Mouse (Mus musculus) midbrain, embryonic 16.5 days (tissue): ENCODE data around the gene Inip. TPM values are rescaled to one million over a fixed set of nuclear protein-coding genes. Genes with fewer than 3 reads are reported as not detected.
"Not testable (repeated sequence)": the region's sequence is repeated elsewhere in the genome, so short reads cannot be mapped to it uniquely, and the experiment has no call there.

Experiments used
- ATAC-seq: fragments of 200-750 bp; cut with Nextera tagmentation; 2 replicates; pipeline ENCODE4 v1.8.0; 2017; ENCODE audit warnings: moderate TSS enrichment
- H3K27ac ChIP-seq: fragments of 300-500 bp; sonication (generic); 2 replicates; pipeline ENCODE4 v1.5.1; 2014; ENCODE audit warnings: mild to moderate bottlenecking, low read length, mixed read lengths
- H3K27me3 ChIP-seq: fragments of 300-500 bp; sonication (generic); 2 replicates; pipeline ENCODE4 v1.6.1; 2014; ENCODE audit warnings: low read depth, low read length, mixed read lengths; ENCODE audit not compliant: control insufficient read depth, insufficient read depth
- H3K36me3 ChIP-seq: fragments of 300-500 bp; sonication (generic); 2 replicates; pipeline ENCODE4 v1.6.1; 2014; ENCODE audit warnings: mild to moderate bottlenecking, low read length, moderate library complexity, mixed read lengths; ENCODE audit not compliant: control insufficient read depth, insufficient read depth
- H3K4me1 ChIP-seq: fragments of 300-500 bp; sonication (generic); 2 replicates; pipeline ENCODE4 v1.6.1; 2014; ENCODE audit warnings: mild to moderate bottlenecking, low read length, mixed read lengths; ENCODE audit not compliant: control insufficient read depth, insufficient read depth
- H3K4me2 ChIP-seq: fragments of 300-500 bp; sonication (generic); 2 replicates; pipeline ENCODE4 v1.6.1; 2014; ENCODE audit warnings: mild to moderate bottlenecking, low read length, mixed read lengths
- H3K4me3 ChIP-seq: fragments of 300-500 bp; sonication (generic); 2 replicates; pipeline ENCODE4 v1.5.1; 2014; ENCODE audit warnings: low read depth, mild to moderate bottlenecking, low read length, moderate library complexity, mixed read lengths
- H3K9ac ChIP-seq: fragments of 300-500 bp; sonication (generic); 2 replicates; pipeline ENCODE4 v1.6.1; 2014; ENCODE audit warnings: low read depth, low read length, mixed read lengths
- H3K9me3 ChIP-seq: fragments of 300-500 bp; sonication (generic); replicated peaks from 2 replicates; pipeline ENCODE4 v1.6.1; 2014; ENCODE audit warnings: mild to moderate bottlenecking, low read length, mixed read lengths; ENCODE audit not compliant: control insufficient read depth, poor library complexity, severe bottlenecking
- WGBS: fragments of 180-500 bp; shearing (Covaris S2); extraction: QIAGEN DNeasy Blood & Tissue Kit; methylation state at CpG from one replicate; pipeline ENCODE4 v1.1.7; 2014; 5-methylcytosine and 5-hydroxymethylcytosine counted together
- polyA plus RNA-seq: library from polyadenylated mRNA; unstranded; fragments of >200 nt; fragmentation: Nextera tagmentation; extraction: Ambion mirVana; gene quantifications from 2 replicates; pipeline ENCODE4 v1.2.1, GENCODE M21; 2015

Gene Inip
- polyA plus RNA-seq, 1 experiment from 2014 or later, result 54.3 TPM

- peak within 1 kb of the TSS; percentile 81 for H3K9ac ChIP-seq
- H3K4me3 ChIP-seq, result peak within 1 kb of the TSS; percentile 81
- H3K4me1 ChIP-seq, result peaks cover 10% of the 10 kb centered on the region; the same call in 1 of the 2 replicates
- 3% methylated on average over 43 of the region's 45 CpGs for WGBS
- no peaks in the 10 kb centered on the region for H3K36me3 ChIP-seq
- H3K27ac ChIP-seq, result peak within 1 kb of the TSS; percentile 82
- H3K4me2 ChIP-seq, result peak within 1 kb of the TSS; percentile 77
- H3K9me3 ChIP-seq, result no peaks in the 10 kb centered on the region
- peak; percentile 94 for ATAC-seq
- no peaks in the 10 kb centered on the region for H3K27me3 ChIP-seq
Measured at GRCm38 (mm10) chr4:59805181-59805967, 4.0 kb upstream of the Inip start, which contains the start of gene Snx30. TSS of gene Snx30 (plus strand) at chr4:59805840.

DNA sequence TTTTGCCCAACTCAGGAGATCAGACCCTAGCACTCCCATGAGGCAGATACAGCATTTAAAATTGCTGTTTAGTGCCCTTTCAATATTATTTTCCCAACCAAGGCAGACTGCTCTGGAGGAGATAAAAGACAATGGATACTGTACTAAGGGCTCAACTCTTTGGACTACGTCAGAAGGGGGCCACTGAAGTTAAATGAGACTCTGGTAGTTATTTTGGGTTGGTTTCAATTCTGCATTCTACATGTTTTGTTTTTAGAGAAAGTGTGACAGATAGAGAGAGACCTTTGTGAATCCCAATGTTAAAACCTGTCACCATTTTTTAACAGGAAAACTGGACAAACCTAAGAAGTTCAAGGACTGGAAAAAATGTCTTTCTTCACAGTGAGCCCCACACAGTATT, 3.4 kb upstream of the Inip start:
- H3K9me3 ChIP-seq, result no peaks in the 10 kb centered on the region
- no peaks in the 10 kb centered on the region for H3K27me3 ChIP-seq
- peak overlapping the region; percentile 81 for H3K4me3 ChIP-seq
- WGBS, result 78% methylated on average over 1 of the region's 1 CpGs
- H3K27ac ChIP-seq, result no peak overlapping the region
- peak overlapping the region; percentile 81; the same call in 1 of the 2 replicates for H3K9ac ChIP-seq
- no peak for ATAC-seq
- peaks cover 10% of the 10 kb centered on the region; the same call in 1 of the 2 replicates for H3K4me1 ChIP-seq
- peak overlapping the region; percentile 77 for H3K4me2 ChIP-seq
- no peaks in the 10 kb centered on the region for H3K36me3 ChIP-seq

DNA sequence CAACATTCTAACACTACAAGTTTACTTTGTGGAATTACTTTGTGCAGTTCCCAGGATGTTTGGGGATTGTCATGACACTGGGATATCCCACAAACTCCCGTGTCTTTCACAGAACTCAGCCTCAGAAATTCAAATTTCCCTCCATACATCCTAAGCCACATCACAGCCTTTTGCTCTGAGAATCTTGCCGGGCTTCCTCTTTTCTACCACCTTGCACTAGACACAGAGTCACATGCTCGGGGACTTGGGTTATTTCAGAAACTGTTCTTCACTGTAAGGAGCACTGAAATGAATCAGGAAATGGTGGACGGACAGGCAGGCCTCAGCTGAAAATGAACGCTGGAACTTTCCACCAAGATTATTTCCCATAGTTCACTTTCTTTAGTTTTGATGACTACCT, 2.0 kb upstream of the Inip start:
- 85% methylated on average over 5 of the region's 5 CpGs for WGBS
- Histone ChIP-seq H3K4me2 (no peak overlapping the region), H3K9ac (no peak overlapping the region), H3K4me1 (peaks cover 8% of the 10 kb centered on the region; the same call in 1 of the 2 replicates), H3K36me3 (no peaks in the 10 kb centered on the region), H3K27ac (no peak overlapping the region), H3K9me3 (no peaks in the 10 kb centered on the region), H3K27me3 (no peaks in the 10 kb centered on the region), H3K4me3 (no peak overlapping the region)
- ATAC-seq, result no peak

DNA sequence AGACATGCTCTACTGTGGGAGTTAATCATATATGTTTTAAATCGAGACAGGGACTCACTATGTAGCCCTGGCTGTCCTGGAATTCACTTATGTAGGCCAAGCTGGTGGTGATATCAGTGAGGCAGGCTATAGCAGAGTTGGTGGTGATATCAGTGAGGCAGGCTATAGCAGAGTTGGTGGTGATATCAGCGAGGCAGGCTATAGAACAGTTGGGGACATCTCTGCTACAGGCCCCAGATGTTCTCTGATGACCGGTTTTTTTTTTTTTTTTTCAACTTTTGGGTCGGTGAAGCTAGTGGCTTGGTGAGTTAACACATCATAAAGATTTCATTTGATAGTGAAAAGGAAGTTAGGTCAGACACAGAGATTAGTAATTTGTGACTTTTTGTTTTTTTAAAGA, 1.4 kb upstream of the Inip start:
- no peak overlapping the region for H3K4me2 ChIP-seq
- WGBS, result 75% methylated on average over 4 of the region's 4 CpGs
- H3K27me3 ChIP-seq, result no peaks in the 10 kb centered on the region
- no peaks in the 10 kb centered on the region for H3K9me3 ChIP-seq
- ATAC-seq, result no peak
- no peak overlapping the region for H3K27ac ChIP-seq
- H3K9ac ChIP-seq, result no peak overlapping the region
- no peaks in the 10 kb centered on the region for H3K36me3 ChIP-seq
- H3K4me1 ChIP-seq, result peaks cover 4% of the 10 kb centered on the region; the same call in 1 of the 2 replicates
- no peak overlapping the region for H3K4me3 ChIP-seq

DNA sequence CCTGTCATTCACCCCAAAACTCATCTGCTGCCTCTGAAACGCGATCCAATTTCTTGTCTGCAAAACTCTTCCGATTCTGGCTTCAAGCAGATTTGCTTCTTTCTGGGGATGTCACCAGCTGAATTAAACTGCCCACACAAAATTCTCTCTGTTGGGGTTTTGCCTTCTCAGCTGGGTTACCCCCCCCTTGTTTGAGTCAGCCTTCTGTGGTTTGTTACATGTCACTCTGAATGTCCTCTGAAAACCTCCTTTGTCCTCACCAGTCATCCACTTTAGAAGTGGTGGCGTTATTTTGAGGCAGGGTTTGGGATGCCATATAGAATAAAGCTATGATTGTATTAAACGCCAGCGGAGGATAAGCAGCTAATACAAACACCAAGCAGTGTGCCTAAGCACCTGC, 718 bp upstream of the Inip start:
- H3K9ac ChIP-seq, result no peak overlapping the region
- no peaks in the 10 kb centered on the region for H3K9me3 ChIP-seq
- H3K4me2 ChIP-seq, result no peak overlapping the region
- H3K4me1 ChIP-seq, result no peaks in the 10 kb centered on the region
- ATAC-seq, result no peak
- 80% methylated on average over 6 of the region's 6 CpGs for WGBS
- H3K4me3 ChIP-seq, result no peak overlapping the region
- H3K36me3 ChIP-seq, result no peaks in the 10 kb centered on the region
- H3K27me3 ChIP-seq, result no peaks in the 10 kb centered on the region
- H3K27ac ChIP-seq, result no peak overlapping the region

GRCm38 (mm10) chr4:59800181-59800580, 1.2 kb downstream of the Inip start:
- H3K9me3 ChIP-seq, result no peaks in the 10 kb centered on the region
- no peak overlapping the region for H3K4me2 ChIP-seq
- no peak for ATAC-seq
- H3K9ac ChIP-seq, result no peak overlapping the region
- H3K27me3 ChIP-seq, result no peaks in the 10 kb centered on the region
- H3K4me1 ChIP-seq, result no peaks in the 10 kb centered on the region
- no peaks in the 10 kb centered on the region for H3K36me3 ChIP-seq
- no peak overlapping the region for H3K27ac ChIP-seq
- WGBS, result 85% methylated on average over 5 of the region's 5 CpGs
- H3K4me3 ChIP-seq, result no peak overlapping the region

DNA sequence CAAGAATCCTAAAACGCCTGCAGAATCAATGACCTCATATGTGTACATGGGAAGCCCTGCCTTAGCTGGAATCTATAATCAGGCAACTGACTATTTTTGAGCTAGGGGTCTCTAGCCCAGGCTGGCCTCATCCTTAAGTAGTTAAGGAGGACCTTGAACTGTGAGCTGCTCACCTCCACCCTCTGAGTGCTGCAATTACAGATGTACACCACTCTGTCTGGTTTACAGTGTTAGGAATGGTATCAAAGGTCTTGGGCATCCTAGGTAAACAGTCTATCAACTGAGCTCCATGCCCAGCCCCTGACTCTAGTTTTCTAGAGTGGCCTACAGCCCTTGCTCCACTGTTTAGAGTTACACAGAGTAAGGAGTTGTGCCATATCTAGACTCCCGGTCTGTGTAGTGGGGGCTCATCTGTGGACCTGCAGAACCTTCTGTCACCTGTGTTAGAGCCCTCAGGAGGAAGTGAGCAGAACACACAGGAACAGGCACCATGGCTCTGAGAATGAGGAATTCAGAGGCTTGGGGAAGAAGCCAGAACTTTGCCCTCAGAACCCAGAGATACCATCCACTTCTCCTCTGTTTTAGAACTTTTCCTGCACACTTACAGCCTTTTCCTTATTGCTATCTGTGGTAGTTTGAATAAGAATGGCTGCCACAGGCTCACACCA, 5.5 kb downstream of the Inip start:
- Histone ChIP-seq H3K36me3 (no peaks in the 10 kb centered on the region), H3K27me3 (no peaks in the 10 kb centered on the region), H3K27ac (no peak overlapping the region), H3K4me1 (no peaks in the 10 kb centered on the region), H3K9ac (no peak overlapping the region), H3K4me2 (no peak overlapping the region), H3K9me3 (no peaks in the 10 kb centered on the region), H3K4me3 (no peak overlapping the region)
- 82% methylated on average over 2 of the region's 2 CpGs for WGBS
- no peak for ATAC-seq

GRCm38 (mm10) chr4:59794116-59794515, 7.3 kb downstream of the Inip start:
- Histone ChIP-seq H3K9ac (no peak overlapping the region), H3K9me3 (no peaks in the 10 kb centered on the region), H3K27me3 (no peaks in the 10 kb centered on the region), H3K4me3 (no peak overlapping the region), H3K4me2 (no peak overlapping the region), H3K36me3 (no peaks in the 10 kb centered on the region), H3K27ac (no peak overlapping the region), H3K4me1 (no peaks in the 10 kb centered on the region)
- 73% methylated on average over 2 of the region's 2 CpGs for WGBS
- ATAC-seq, result no peak

DNA sequence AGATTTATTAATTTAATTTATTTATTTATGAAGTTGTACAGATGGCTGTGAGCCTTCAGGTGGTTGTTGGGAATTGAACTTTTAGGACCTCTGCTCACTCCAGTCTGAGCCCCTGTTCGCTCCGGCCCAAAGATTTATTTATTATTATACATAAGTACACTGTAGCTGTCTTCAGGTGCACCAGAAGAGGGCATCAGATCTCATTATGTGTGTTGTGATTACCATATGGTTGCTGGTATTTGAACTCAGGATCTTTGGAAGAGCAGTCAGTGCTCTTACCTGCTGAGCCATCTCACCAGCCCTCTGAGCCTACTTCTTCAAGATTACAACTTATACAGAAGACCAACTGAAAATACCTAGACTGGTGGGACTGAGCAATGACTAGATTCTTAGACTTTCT, 7.8 kb downstream of the Inip start:
- not testable (repeated sequence) for ATAC-seq, H3K27ac ChIP-seq, H3K4me1 ChIP-seq, H3K4me2 ChIP-seq, H3K9me3 ChIP-seq, H3K36me3 ChIP-seq, H3K4me3 ChIP-seq, H3K27me3 ChIP-seq, H3K9ac ChIP-seq
- WGBS, result 95% methylated on average over 2 of the region's 2 CpGs
